Mouse (Mus musculus): ENCODE results near the gene Fam185a. TPM values are rescaled to one million over a fixed set of nuclear protein-coding genes. Genes with fewer than 3 reads are reported as not detected.

The Fam185a gene
- polyA plus RNA-seq, 1 experiment from 2014 or later: 4.7 TPM

DNA sequence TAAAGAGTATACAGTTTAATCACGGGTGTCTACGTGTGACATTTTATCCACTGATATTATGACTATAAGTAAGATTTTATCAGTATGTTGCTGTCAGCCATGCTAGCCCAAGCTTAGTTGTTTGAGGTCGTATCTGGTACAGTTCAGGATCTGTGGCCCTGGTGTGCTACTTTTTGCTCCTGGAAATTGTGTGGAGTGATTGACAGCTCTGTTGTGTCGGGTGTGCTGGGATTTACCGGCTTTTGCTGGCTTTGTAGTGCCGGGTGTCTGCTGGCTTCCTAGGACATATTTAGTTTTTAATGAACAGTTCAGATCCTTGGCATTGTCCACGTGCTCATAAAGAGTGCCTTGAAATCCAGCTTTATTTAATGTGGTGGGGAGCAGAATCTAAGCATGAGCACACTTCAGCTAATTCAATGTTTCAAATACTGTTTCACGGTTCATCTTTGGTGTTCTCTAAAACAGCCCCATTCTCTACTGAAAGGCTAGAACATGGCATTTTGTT is 11.8 kb downstream of the Fam185a start:
- H3K9me3 ChIP-seq: no peaks in the 10 kb centered on the region
- H3K9ac ChIP-seq (replicated peaks): no peak overlapping the region
- H3K36me3 ChIP-seq: no peaks in the 10 kb centered on the region
- peak; percentile 87 for ATAC-seq (ENCODE audit: low FRiP score, low read depth)
- H3K4me3 ChIP-seq: no peak overlapping the region
- H3K4me1 ChIP-seq: 0 out of 2 replicates have a peak, but pooled peaks cover 5% of the 10 kb centered on the region
- 27% methylated on average over 8 of the region's 8 CpGs for WGBS
- H3K27me3 ChIP-seq: peaks cover 17% of the 10 kb centered on the region
- H3K27ac ChIP-seq (replicated peaks): no peak overlapping the region
- H3K4me2 ChIP-seq (replicated peaks): no peak overlapping the region

DNA sequence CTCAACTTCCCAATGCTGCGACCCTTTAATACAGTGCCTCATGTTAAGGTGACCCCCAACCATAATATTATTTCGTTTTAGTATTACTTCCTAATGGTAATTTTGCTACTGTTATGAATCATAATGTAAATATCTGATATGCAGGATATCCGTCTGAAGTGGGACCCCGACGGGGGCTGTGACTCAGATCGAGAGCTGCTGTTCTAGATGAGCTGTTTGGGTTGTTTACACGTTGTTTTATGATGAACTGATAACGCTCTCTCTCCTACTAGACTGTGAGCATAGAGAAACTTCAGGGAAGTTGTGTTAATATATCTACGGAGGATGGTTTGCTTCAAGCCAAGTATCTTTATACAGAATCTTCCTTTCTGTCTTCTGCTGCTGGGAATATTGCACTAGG is 13.7 kb downstream of the Fam185a start:
- 95% methylated on average over 9 of the region's 9 CpGs for WGBS
- 0 out of 2 replicates have a peak, but pooled peaks cover 5% of the 10 kb centered on the region for H3K4me1 ChIP-seq
- no peak for ATAC-seq (ENCODE audit: low FRiP score, low read depth)

DNA sequence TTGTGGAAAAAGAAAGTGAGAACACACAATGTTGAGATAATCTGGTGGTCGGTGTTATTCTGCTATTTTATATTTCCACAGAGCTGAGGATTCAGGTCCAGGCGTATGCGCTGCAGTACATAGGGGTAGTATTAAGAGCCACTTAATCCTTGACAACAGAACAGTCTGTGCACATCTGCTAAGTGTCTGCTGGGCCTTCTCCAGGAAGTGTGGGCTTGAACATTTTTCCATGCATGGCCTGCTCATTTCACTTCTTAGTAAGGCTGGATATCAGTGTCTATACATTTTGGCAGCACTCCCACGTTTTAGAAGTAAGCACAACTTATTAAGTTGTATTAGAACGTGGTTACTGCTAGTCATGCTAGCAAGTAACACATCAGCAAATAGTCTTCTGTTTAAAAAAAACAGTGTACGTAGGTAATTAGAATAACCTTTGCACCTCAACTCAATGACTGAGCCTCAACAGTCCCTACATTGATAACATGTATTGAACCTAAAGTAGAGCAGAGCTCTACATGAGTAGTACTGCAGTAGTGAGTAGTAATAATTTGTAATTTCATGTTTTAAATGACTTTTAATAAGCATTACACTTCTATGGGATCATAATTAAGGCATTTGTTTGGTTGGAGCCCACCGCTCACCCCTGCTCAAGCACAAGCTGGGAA is 14.8 kb downstream of the Fam185a start:
- Histone ChIP-seq H3K9me3 (no peaks in the 10 kb centered on the region), H3K4me2 (replicated peaks) (no peak overlapping the region), H3K27me3 (peaks cover 25% of the 10 kb centered on the region), H3K27ac (replicated peaks) (no peak overlapping the region), H3K36me3 (no peaks in the 10 kb centered on the region), H3K4me3 (no peak overlapping the region), H3K9ac (replicated peaks) (no peak overlapping the region), H3K4me1 (0 out of 2 replicates have a peak, but pooled peaks cover 5% of the 10 kb centered on the region)
- 91% methylated on average over 7 of the region's 7 CpGs for WGBS
- ATAC-seq (ENCODE audit: low FRiP score, low read depth): no peak

More for the DNA sequence above, 13.7 kb downstream of the Fam185a start:
- H3K9me3 ChIP-seq: no peaks in the 10 kb centered on the region
- peaks cover 25% of the 10 kb centered on the region for H3K27me3 ChIP-seq
- H3K36me3 ChIP-seq: no peaks in the 10 kb centered on the region
- H3K4me2 ChIP-seq (replicated peaks): no peak overlapping the region
- H3K4me3 ChIP-seq: no peak overlapping the region
- no peak overlapping the region for H3K9ac ChIP-seq (replicated peaks)
- no peak overlapping the region for H3K27ac ChIP-seq (replicated peaks)

- no peak for ATAC-seq (ENCODE audit: low FRiP score, low read depth)
- H3K27me3 ChIP-seq: peaks cover 19% of the 10 kb centered on the region
Measured at GRCm38 (mm10) chr5:21440833-21441530, 16.2 kb downstream of the Fam185a start.

GRCm38 (mm10) chr5:21467387-21467786 is 42.6 kb downstream of the Fam185a start:
- Histone ChIP-seq H3K9me3 (no peaks in the 10 kb centered on the region), H3K27ac (replicated peaks) (no peak overlapping the region), H3K36me3 (no peaks in the 10 kb centered on the region), H3K4me2 (replicated peaks) (no peak overlapping the region), H3K27me3 (no peaks in the 10 kb centered on the region), H3K4me3 (no peak overlapping the region), H3K4me1 (no peaks in the 10 kb centered on the region), H3K9ac (replicated peaks) (no peak overlapping the region)
- WGBS: 58% methylated on average over 7 of the region's 7 CpGs
- no peak for ATAC-seq (ENCODE audit: low FRiP score, low read depth)

More at GRCm38 (mm10) chr5:21440833-21441530, 16.2 kb downstream of the Fam185a start:
- H3K9me3 ChIP-seq: no peaks in the 10 kb centered on the region
- H3K4me1 ChIP-seq: 0 out of 2 replicates have a peak, but pooled peaks cover 5% of the 10 kb centered on the region
- no peaks in the 10 kb centered on the region for H3K36me3 ChIP-seq
- H3K4me3 ChIP-seq: no peak overlapping the region
- no peak overlapping the region for H3K27ac ChIP-seq (replicated peaks)
- no peak overlapping the region for H3K9ac ChIP-seq (replicated peaks)
- WGBS: 89% methylated on average over 8 of the region's 8 CpGs
- H3K4me2 ChIP-seq (replicated peaks): no peak overlapping the region

GRCm38 (mm10) chr5:21468100-21468499 is 43.3 kb downstream of the Fam185a start:
- Histone ChIP-seq H3K36me3 (no peaks in the 10 kb centered on the region), H3K9me3 (no peaks in the 10 kb centered on the region), H3K4me3 (no peak overlapping the region), H3K9ac (replicated peaks) (no peak overlapping the region), H3K27ac (replicated peaks) (no peak overlapping the region), H3K27me3 (no peaks in the 10 kb centered on the region), H3K4me1 (no peaks in the 10 kb centered on the region), H3K4me2 (replicated peaks) (no peak overlapping the region)
- WGBS: 93% methylated on average over 12 of the region's 12 CpGs
- ATAC-seq (ENCODE audit: low FRiP score, low read depth): no peak

DNA sequence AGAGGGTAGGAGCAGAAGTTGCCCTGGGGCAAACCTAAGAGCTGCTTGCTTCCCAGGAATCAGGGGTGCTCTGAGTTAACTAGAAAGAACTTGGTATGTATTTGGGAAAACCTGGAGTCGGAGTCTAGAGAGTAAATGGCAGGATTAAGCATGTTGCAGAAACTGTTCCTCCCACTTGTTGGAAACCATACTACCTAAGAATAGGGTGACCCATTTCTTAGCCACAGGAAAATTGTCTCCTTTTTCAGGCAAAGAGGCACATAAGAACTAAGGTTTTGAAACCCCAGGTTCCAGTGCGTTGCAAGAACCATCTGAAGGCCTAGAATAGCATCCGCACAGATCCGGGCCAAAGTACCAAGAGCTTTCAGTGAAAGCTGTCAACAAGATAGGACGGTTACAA is 53.7 kb downstream of the Fam185a start:
- Histone ChIP-seq H3K4me3 (no peak overlapping the region), H3K36me3 (no peaks in the 10 kb centered on the region), H3K27me3 (no peaks in the 10 kb centered on the region), H3K27ac (replicated peaks) (no peak overlapping the region), H3K9me3 (no peaks in the 10 kb centered on the region), H3K4me2 (replicated peaks) (no peak overlapping the region), H3K4me1 (peaks cover 3% of the 10 kb centered on the region), H3K9ac (replicated peaks) (no peak overlapping the region)
- WGBS: 94% methylated on average over 5 of the region's 5 CpGs
- ATAC-seq (ENCODE audit: low FRiP score, low read depth): no peak

DNA sequence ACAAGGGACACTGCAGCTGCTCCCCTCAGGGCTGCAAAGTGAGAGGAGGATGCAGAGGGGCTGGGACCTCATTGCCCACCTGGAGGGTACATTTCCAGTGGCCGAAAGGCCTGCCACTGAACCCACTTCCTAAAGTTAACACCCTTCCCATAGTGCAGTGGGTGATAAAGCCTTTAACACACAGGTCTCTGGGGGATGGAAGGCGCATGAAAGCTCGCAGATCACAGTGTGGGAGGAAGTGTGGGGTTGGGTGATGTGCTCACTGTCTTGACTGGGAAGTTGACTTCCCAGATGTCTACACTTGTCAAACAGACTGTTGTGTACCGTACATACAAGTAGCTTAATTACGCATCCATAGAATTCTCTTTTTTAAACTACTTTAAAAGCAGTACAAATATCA is 55.0 kb downstream of the Fam185a start:
- H3K9me3 ChIP-seq: no peaks in the 10 kb centered on the region
- no peak overlapping the region for H3K27ac ChIP-seq (replicated peaks)
- no peaks in the 10 kb centered on the region for H3K36me3 ChIP-seq
- no peaks in the 10 kb centered on the region for H3K27me3 ChIP-seq
- H3K9ac ChIP-seq (replicated peaks): no peak overlapping the region
- peaks cover 3% of the 10 kb centered on the region for H3K4me1 ChIP-seq
- 91% methylated on average over 5 of the region's 5 CpGs for WGBS
- H3K4me2 ChIP-seq (replicated peaks): no peak overlapping the region
- no peak overlapping the region for H3K4me3 ChIP-seq
- no peak for ATAC-seq (ENCODE audit: low FRiP score, low read depth)

DNA sequence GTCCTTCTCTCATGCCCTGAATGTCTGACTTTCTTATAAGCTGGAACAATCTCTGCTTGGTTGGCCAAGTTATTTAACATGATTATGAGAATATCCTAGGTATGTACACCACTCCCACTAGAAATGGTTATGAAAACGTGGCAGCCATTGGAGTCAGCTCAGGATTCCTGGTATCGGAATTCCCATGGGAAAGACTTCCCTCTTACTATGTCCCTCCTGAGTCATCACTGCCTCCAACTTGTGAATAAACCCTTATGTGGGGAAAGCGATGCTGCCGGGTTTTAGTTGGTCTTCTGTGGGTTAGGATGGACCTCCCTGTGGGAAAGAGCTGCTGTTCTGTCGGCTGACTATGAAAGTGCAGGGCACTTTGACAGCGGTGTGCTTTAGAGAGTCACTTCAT is 56.8 kb downstream of the Fam185a start:
- no peaks in the 10 kb centered on the region for H3K36me3 ChIP-seq
- no peaks in the 10 kb centered on the region for H3K9me3 ChIP-seq
- H3K27ac ChIP-seq (replicated peaks): no peak overlapping the region
- peaks cover 3% of the 10 kb centered on the region for H3K4me1 ChIP-seq
- H3K4me3 ChIP-seq: no peak overlapping the region
- no peak overlapping the region for H3K9ac ChIP-seq (replicated peaks)
- no peaks in the 10 kb centered on the region for H3K27me3 ChIP-seq
- no peak for ATAC-seq (ENCODE audit: low FRiP score, low read depth)
- WGBS: 88% methylated on average over 6 of the region's 6 CpGs
- no peak overlapping the region for H3K4me2 ChIP-seq (replicated peaks)

GRCm38 (mm10) chr5:21482446-21483222 is 57.9 kb downstream of the Fam185a start:
- ATAC-seq (ENCODE audit: low FRiP score, low read depth): peak; percentile 19; the same call in 1 of the 2 replicates
- Histone ChIP-seq H3K36me3 (no peaks in the 10 kb centered on the region), H3K27ac (replicated peaks) (no peak overlapping the region), H3K4me1 (peaks cover 3% of the 10 kb centered on the region), H3K4me2 (replicated peaks) (no peak overlapping the region), H3K27me3 (no peaks in the 10 kb centered on the region), H3K9ac (replicated peaks) (no peak overlapping the region), H3K9me3 (no peaks in the 10 kb centered on the region), H3K4me3 (no peak overlapping the region)
- 27% methylated on average over 11 of the region's 11 CpGs for WGBS

GRCm38 (mm10) chr5:21483275-21483674 is 58.5 kb downstream of the Fam185a start:
- no peaks in the 10 kb centered on the region for H3K27me3 ChIP-seq
- H3K27ac ChIP-seq (replicated peaks): no peak overlapping the region
- 78% methylated on average over 8 of the region's 8 CpGs for WGBS
- ATAC-seq (ENCODE audit: low FRiP score, low read depth): no peak
- H3K4me3 ChIP-seq: no peak overlapping the region
- H3K36me3 ChIP-seq: no peaks in the 10 kb centered on the region
- H3K4me1 ChIP-seq: peaks cover under 1% of the 10 kb centered on the region
- no peak overlapping the region for H3K9ac ChIP-seq (replicated peaks)
- H3K4me2 ChIP-seq (replicated peaks): no peak overlapping the region
- no peaks in the 10 kb centered on the region for H3K9me3 ChIP-seq
